Mouse (Mus musculus): ENCODE measurements at regions not wholly inside any gene's neighbourhood (a gene's known extent, or its start where the extent isn't known, plus 50 kb on each side); places are given as distances from the start of the nearest gene placed in this dataset.
A peak's percentile ranks its signal among the peaks of the same experiment; 100 is the strongest.

DNA sequence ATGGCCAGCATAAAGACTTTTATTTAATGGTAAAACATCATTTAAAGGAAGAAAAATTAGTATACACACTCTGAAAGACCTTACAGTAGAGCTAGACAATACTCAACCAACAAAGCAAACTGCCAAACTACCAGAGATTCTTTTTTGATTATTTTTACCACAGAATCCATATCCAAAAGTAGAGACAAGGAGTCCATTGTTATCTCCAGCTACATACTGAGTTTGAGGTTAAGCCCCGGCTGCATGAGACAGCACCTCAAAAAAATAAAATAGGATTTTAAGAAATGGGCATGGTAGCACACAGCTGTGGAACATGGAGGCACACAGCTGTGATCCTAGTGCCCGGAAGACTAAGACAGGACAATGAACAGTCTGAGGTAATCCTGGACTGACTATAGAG is 293.4 kb downstream of the Sox4 start:
- DNase-seq (ENCODE audit: extremely low spot score in 1 of 2, low spot score in 1 of 2), result no peak

DNA sequence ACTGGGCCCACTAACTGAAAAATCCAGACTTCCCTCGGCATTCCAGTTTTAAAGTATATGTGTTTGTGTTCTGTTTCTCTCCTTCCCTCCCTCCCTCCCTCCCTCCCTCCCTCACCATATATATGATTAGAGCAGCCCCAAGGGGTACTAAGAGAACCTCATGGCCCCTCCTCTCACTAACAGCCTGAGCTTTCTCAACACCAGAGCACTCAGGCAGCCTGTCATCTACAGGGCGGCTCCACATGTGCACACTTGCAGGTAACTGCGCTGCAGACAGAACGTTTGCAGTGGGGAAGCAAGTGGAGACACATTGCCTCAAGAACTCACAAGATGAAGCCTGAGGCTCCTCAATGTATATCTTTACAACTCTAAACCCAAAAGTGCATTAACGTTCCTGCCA is 294.9 kb downstream of the Sox4 start:
- no peak for DNase-seq (ENCODE audit: extremely low spot score in 1 of 2, low spot score in 1 of 2)

DNA sequence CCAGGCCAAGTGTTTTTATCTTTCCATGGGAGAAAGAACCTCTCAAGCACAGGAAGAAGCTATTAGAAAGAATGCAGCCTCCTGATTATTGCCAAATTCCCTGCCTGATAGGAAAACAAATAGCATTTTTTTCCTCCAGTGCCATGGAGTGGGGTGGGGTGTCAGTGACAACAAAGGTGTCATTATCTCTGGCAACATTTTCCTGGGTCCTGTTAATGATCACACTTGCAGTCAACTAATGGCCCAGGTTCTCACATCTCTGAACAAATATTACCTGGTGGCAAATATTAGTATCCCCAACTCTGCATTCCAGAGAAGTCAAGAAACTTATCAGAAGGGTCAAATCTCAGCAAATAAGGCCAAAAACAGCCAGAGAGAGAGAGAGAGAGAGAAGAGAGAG is 298.6 kb downstream of the Sox4 start:
- DNase-seq (ENCODE audit: extremely low spot score in 1 of 2, low spot score in 1 of 2), result no peak

DNA sequence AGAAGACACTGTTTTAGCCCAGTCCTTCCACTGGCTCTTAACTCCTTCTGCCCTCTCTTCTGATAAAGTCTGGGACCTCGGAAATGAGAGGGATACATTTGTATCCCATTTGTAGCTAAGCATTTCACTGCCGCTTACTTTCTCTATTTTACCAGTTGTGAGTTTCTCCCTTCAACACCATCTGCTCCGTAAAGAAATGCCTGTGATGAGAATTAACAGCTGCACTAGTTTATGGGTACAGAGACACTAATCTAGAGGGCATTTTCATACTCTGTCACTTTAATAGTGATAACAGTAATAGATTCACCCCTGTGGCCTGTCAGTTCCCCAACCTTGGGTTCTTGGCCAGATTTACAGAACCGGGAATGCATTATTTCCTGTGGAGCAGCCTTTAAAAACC is 300.2 kb downstream of the Sox4 start:
- no peak for DNase-seq (ENCODE audit: extremely low spot score in 1 of 2, low spot score in 1 of 2)

DNA sequence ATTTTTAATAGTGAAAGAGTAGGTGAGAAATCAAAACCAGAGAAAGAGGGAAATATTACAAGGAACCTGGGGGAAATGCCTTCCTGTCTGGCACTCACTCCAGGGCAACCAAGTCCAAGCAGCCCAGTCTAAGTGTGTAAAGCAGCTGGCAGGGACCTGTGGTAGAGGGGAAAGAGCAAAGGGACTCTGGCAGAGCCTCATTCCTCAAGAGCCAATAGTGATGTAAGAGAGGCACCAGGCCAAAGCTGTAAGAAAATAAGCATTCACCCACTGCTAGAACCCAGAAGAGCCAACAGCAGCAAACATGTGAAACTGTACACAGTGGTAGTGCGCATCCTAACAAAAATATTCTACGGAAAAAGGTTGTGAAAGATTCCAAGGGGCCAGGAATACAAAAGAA is 301.7 kb downstream of the Sox4 start:
- peak; percentile 10 to 52 for DNase-seq (ENCODE audit: extremely low spot score in 1 of 2, low spot score in 1 of 2)

DNA sequence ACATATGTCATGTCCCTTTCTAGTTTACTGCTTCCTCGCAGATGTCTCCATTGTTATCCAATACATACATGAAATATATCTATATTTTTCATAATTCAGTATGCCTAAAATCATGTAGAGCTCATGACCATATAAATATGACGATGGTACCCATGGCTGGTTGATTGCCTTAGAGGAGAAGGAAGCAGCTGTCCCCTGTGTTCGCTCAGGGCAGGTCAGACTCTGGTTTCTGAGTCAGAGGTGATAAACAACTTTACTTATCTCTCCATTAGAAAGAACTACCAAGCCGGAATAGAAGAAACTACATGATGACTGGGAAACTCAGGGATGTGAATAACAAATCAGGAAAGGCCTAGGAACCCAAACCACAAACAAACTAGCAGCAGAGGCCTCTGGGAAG is 307.6 kb downstream of the Sox4 start:
- DNase-seq (ENCODE audit: extremely low spot score in 1 of 2, low spot score in 1 of 2), result no peak

DNA sequence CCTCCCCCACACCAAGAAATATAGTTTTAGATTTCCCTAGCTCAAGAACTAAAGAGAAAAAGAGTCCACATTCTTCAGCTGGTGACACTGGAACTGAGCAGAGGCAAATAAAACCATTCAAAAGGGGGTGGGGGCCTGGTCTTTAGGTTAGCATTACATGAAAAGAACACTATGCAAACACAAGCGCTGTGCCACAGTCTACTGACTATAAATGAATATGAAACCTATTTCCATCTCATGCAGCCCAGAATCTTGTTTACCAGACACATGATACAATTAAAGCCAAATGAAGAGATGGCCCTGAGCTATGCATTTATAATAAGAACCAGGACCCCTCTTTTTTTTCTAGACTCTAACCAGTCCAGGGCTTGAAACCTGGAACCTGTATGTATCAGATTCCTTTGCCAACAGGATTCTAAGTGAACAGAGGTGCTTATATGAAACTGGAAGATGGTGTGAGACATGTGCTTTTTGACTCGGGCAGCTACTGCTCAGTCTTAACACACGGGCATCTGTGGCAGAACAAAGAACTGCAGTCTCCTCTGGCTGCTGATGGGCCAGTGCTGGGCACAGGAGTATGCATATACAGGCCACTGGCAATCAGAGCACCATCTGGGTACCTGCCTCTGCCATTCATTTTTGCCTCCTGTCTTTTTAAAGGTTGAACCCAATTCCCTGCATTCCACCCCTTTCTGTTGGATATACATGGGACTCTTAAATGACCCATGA is 308.5 kb downstream of the Sox4 start:
- DNase-seq (ENCODE audit: extremely low spot score in 1 of 2, low spot score in 1 of 2), result no peak

DNA sequence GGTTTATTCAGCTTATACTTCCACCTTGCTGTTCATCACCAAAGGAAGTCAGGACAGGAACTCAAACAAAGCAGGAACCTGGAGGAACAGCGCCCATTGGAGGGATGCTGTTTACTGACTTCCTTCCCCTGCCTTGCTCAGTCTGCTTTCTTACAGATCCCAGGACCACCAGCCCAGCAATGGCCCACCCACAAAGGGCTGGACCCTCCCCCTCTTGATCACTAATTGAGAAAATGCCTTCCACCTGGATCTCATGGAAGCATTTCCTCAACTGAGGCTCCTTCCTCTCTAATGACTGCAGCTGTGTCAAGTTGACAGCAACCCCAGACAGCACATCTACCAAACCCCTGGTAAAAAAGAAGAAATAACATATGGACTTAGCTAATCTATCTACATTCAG is 312.7 kb downstream of the Sox4 start:
- DNase-seq (ENCODE audit: extremely low spot score in 1 of 2, low spot score in 1 of 2), result no peak

DNA sequence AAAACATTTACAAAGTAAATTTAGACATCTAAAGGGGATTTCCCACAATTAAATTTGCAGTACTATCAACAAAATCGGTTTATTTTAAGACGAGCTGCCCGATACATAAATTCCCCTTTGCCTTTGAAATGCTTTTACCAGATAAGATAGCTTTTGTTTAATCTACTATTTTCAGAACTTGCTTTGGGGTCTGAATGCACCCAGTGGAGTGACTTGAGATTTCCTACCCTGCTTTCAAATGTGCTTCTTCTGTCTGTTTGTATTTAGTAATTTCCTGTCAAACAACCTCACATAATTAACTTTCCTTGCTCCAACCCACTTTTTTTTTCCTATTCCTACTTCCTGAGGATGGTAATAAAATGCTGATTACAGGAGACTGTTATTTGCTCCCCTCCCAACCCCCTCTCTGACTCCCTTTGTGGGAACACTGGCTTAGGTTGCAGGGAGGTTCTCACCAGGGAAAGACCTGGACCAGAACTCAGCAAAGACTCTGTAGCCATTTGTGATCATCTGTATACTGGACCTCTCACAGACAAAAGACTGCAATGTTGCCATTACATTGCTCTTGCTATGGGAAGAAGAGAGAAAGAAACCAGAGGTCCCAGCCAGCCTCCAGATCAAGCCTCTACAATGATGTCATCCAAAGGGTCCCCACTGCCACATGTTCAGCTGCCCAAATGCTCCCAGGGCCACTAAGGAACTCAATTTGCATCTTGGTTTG is 318.1 kb downstream of the Sox4 start:
- DNase-seq (ENCODE audit: extremely low spot score in 1 of 2, low spot score in 1 of 2), result no peak

DNA sequence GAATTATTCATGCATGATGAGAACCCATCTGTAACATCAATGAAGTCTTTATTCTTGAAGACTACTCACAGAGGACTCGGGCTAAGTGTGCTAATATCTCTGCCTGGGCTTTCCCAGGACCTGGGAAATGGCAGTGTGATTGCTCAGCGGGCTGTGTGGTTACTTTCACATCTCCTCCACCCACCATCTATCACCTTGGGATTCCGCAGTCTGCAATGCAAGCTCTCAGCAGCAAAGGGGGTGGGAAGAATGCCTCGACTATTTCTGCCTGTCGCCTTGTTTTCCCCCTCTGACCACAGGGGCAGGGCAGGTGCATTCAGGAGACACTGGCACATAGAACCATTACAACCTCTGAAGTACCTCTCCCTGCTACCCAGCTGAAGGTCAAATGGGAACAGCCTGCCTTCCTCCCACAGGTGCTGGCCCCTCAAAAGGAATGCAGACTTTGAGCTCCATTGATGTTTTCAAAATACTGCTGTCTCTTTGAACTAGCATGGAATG is 319.9 kb downstream of the Sox4 start:
- no peak for DNase-seq (ENCODE audit: extremely low spot score in 1 of 2, low spot score in 1 of 2)

DNA sequence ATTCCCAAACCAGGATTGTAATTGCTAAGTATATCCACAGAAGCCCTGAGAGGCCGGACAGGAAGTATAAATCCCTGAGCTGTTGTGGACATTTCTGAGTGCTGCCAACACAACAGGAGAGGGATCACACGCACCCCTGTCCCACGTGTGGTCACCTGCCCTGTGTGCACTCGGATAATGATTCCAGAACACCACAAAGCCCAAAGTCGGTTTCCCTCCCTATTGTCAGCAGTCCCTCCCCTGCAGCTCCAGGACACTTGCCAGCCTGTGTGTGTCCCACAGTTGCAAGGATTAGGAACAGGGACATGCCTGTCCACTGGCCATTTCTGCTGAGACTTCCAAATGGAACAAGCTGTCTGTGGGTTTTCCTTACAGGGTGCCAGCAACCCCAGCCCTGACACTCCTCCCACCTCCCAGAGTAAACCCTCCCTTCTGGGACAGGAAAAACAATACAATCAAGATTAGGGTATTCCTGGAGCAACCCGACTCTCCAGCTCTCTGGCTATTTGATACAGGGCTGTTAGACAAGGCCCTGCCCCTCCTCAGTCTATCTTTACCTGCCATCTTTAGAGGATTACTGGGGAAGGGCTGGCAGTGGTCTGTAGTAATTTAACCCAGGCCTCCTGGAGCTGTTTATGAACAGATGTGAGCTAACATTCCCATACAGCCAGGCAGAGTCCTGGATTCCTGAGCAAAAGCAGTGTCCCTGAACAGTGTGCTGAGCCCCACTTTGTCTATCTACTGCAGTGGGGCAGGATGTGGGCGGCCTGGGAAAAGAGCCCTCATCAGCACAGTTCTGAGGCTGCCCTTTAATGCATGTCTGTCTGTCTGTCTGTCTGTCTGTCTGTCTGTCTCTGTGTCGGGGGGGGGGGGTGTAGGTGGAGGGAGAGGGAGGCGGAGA is 323.8 kb downstream of the Sox4 start:
- no peak for DNase-seq (ENCODE audit: extremely low spot score in 1 of 2, low spot score in 1 of 2)

DNA sequence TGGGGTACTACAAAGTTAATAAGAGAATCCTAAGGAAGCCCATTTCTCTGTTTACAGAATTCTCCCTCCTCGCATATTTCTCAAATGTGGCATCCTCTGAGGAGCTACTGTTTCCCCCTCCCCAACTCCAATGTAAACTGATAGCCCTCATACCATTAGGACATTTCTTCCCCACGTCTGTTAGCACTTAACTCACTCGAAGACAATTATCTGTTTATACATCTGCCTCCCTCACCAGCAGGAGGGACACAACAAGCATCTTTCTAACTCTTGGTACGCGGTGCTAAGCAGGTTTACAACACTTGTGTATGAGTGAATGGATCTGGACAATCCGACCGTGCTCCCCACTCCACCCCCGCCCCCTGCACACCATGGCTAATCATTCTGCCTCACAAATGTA is 324.8 kb downstream of the Sox4 start:
- no peak for DNase-seq (ENCODE audit: extremely low spot score in 1 of 2, low spot score in 1 of 2)

DNA sequence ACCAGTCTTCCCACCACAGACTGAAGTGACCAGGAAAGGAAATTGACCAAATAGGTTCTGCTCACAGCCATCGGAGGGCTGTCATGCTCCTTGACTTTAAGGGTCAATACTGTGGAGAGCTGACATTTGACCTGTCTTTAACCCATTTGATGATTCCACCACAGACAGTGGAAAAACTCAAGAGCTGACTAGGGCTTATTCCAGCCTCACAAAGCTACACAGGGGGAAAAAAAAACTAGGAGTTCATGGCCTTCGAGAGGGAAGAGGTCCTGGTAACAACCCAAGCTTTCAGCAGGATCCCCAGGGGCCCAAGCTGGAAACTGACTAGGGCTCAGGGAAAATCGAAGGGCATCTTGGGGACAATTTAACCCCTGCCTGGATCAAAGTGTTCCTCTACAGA is 334.6 kb downstream of the Sox4 start:
- no peak for DNase-seq (ENCODE audit: extremely low spot score in 1 of 2, low spot score in 1 of 2)

DNA sequence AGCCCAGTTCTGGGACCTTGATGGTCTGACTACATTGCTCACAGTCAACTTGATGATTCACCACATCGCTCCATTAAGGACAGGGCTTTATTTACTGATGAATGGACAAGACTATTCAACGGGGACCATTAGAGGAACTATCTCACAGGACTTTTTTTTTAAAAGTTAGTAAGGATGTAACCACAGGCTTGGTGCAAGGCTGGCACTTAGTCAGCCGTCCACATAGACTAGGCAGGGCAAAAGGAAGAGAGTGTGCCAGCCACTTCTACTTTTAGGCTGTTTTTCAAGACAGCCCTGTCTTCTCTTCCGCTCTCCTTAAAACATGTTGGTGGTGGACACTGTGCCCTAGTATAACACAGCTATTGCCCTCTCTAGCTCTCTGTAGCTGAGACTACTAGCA is 336.0 kb downstream of the Sox4 start:
- no peak for DNase-seq (ENCODE audit: extremely low spot score in 1 of 2, low spot score in 1 of 2)

DNA sequence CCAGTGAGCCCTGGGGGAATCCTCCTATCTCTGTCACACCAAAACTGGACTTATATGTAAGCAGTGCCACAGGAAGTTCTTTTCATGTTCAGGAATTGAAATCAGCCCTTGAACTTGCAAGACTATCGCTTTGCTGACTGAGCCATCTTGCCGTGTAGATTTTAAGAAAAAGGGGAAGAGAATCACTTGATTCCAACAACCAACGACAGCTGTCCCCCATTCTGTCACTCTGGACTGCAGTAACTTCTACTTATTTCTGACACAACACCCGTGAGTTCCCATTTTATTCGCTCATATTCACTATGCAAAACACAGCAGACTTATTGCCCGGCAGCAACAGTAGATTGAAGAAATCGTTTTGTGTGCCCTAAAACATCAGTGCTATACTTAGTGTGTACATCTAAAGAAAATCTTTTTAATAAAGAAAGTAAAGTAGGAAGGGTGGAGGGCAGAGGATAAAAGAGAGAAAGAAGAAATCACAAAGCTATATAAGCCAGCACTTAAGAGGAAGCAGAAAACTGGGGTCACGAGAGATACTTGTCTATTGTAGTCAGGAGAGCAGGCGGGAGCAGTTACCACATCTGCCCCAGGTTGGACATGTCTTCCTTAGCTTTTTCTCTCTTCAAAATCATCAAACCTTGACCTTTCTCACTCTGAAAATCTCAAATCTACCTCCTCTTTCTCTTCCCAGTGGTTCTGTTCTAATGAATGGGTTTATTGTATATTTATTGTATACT is 336.7 kb downstream of the Sox4 start:
- DNase-seq (ENCODE audit: extremely low spot score in 1 of 2, low spot score in 1 of 2), result no peak

DNA sequence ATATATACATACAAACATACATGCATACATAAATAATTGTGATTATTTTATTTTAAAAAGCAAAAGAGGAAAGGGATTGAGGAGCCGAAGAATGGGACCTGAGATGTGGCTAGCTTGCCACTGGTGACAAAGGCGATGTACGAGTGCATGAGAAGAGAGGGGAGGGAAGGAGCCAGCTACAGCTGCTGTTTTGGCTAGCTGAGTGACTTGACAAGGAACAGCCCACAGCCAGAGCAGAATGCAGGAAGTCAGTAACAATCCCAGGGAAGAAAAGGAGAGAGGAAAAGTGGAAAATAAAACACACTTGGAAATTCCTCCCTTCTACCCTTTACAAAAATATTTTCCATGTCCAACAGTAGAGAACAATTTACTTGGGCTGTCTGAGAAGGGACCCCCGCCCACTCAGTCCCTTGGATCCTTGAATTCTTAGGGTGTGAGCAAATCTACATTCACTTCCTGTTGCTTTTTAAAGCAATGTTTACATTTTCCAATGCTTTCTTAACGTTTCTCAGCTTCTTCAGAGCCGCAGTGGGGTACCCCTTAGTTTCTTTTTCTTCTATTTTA is 345.9 kb downstream of the Sox4 start:
- no peak for DNase-seq (ENCODE audit: extremely low spot score in 1 of 2, low spot score in 1 of 2)

DNA sequence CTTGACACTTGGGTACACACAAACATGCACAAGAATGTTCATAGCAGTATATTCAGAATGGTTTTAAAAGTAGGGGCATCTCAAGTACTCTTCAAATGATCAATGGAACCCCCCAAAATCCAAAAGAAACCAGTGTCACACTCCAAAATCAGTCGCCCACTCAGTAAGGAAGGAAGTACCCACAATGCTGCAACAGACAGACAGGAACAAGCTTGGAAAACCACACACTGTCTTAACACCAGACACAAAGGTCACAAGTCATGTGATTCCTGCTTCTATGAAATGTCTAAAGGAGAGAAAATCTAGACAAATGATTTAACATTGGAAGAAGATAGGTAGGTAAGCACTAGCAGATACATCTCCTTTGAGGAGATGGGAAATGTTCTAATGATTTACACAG is 346.9 kb downstream of the Sox4 start:
- no peak for DNase-seq (ENCODE audit: extremely low spot score in 1 of 2, low spot score in 1 of 2)

DNA sequence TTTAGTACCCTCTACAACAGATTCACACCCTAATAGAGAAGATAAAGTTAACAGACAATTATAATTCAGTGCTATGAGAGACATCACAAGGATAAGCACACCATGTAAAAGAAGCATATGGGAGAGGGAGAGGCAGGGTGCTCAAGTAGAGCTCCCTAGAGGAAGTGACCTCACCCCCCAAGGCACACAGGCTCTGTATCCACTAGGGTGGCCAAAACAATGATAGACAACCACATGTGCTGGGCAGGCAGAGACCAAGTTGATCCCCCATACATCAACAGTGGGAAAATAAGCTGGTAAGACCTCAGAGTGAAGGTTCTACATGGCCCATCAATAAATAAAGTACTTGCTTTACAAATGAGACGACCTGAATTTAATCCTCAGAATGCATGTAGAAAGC is 347.7 kb downstream of the Sox4 start:
- DNase-seq (ENCODE audit: extremely low spot score in 1 of 2, low spot score in 1 of 2), result no peak

DNA sequence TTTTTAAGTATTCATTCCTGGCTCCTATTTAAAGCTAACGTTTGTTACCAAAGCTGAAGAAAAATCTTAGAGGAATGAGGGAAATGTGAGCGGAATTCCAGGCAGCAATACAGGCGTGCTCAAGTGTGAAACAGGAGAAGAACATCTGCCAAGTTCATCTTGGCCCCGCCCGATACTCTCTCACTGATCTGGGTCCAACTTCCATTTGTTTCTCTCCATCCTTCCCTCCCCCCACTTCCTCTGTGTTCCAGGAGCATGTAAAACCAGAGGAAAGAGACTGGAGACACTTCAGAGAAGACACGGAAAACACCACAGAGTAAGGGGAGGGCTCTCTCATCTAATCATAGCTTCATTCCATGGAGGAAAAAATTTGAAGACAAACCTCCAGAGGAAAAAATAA is 346.7 kb downstream of the Gm11361 start:
- DNase-seq (ENCODE audit: extremely low spot score in 1 of 2, low spot score in 1 of 2), result peak in 1 of 2 experiments; percentile 46

DNA sequence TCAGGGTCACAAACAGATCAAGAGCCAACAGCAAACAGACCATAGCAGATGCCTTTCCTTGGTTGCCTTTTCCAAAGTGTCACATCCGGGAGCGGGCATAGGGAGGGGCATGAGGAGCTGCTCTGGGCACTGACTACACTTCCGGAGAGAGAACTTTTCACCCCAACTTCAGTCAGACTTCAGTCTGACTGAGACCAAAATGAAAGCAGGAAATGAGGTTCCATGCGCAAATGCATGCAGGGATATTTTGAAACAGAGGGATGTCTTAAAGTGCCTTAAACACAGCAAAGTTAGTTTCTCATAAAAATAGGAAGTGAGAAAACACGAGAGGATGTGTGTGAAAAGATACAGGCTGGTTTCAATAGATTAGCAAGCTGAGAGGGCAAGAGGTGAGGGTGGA is 343.5 kb downstream of the Gm11361 start:
- no peak for DNase-seq (ENCODE audit: extremely low spot score in 1 of 2, low spot score in 1 of 2)
